Mouse (Mus musculus): ENCODE results near the gene Ehhadh. TPM values are rescaled to one million over a fixed set of nuclear protein-coding genes. Genes with fewer than 3 reads are reported as not detected.

The Ehhadh gene
- polyA plus RNA-seq, 1 experiment from 2014 or later: 1.5 TPM

Other genes starting within 250 kb of the Ehhadh start
- 32.9 and 34.0 TPM in 2 replicates for gene 2510009E07Rik, start 93.1 kb downstream of the Ehhadh start, polyA plus RNA-seq (2016; fragmentation: Nextera tagmentation; extraction: Ambion mirVana)
- gene Map3k13, start 6.5 kb upstream of the Ehhadh start, polyA plus RNA-seq (2016; fragmentation: Nextera tagmentation; extraction: Ambion mirVana): 2.7 and 4.1 TPM in 2 replicates
- 38.9 and 42.8 TPM in 2 replicates for gene Tmem41a, start 159.7 kb upstream of the Ehhadh start, polyA plus RNA-seq (2016; fragmentation: Nextera tagmentation; extraction: Ambion mirVana)
- 0.50 and 0.51 TPM in 2 replicates for gene Liph, start 207.9 kb upstream of the Ehhadh start, polyA plus RNA-seq (2016; fragmentation: Nextera tagmentation; extraction: Ambion mirVana)
- 51.9 and 65.2 TPM in 2 replicates for gene Senp2, start 221.7 kb upstream of the Ehhadh start, polyA plus RNA-seq (2016; fragmentation: Nextera tagmentation; extraction: Ambion mirVana)